Mouse (Mus musculus): ENCODE measurements at regions not wholly inside any gene's neighbourhood (a gene's known extent, or its start where the extent isn't known, plus 50 kb on each side); places are given as distances from the start of the nearest gene placed in this dataset.

GRCm38 (mm10) chr6:135627928-135628327 is 265.6 kb downstream of the Emp1 start:
- no peak for DNase-seq (ENCODE audit: low spot score)

- DNase-seq (ENCODE audit: low spot score), result no peak
These were observed 266.9 kb downstream of the Emp1 start for GRCm38 (mm10) chr6:135629236-135629635.

- DNase-seq (ENCODE audit: low spot score), result no peak
These were observed 270.3 kb downstream of the Emp1 start for GRCm38 (mm10) chr6:135632671-135633070.

- DNase-seq (ENCODE audit: low spot score), result no peak
These were observed 274.3 kb downstream of the Emp1 start for GRCm38 (mm10) chr6:135636648-135637047.

GRCm38 (mm10) chr6:135642711-135643110 is 280.4 kb downstream of the Emp1 start:
- DNase-seq (ENCODE audit: low spot score), result no peak

GRCm38 (mm10) chr6:135646177-135646576 is 283.8 kb downstream of the Emp1 start:
- DNase-seq (ENCODE audit: low spot score), result no peak

- no peak for DNase-seq (ENCODE audit: low spot score)
These were observed 290.7 kb downstream of the Emp1 start for GRCm38 (mm10) chr6:135653002-135653401.

- no peak for DNase-seq (ENCODE audit: low spot score)
These were observed 300.0 kb downstream of the Emp1 start for GRCm38 (mm10) chr6:135662386-135662785.

- DNase-seq (ENCODE audit: low spot score), result no peak
These were observed 300.6 kb downstream of the Emp1 start for GRCm38 (mm10) chr6:135662801-135663537.

All from urinary bladder, adult 2 months (tissue).